Mouse (Mus musculus): ENCODE data around the gene Ccdc9b.

- TF ChIP-seq CTCF (IDR thresholded peaks at IDR 0.05; ENCODE audit: extremely low read depth, insufficient read length, insufficient replicate concordance, low read depth, low read length) = no peak
- TF ChIP-seq POLR2A (IDR thresholded peaks at IDR 0.05; ENCODE audit: low read depth, low read length) = no peak
Measured at GRCm38 (mm10) chr2:118789501-118789900, 27.0 kb upstream of the Ccdc9b start.

All from small intestine, adult 2 months (tissue).